Mouse (Mus musculus): Measurements from ENCODE around the gene Gm1123. TPM values are rescaled to one million over a fixed set of nuclear protein-coding genes. Genes with fewer than 3 reads are reported as not detected.

Gene Gm1123
- polyA plus RNA-seq, 1 experiment from 2014 or later = not detected

DNA sequence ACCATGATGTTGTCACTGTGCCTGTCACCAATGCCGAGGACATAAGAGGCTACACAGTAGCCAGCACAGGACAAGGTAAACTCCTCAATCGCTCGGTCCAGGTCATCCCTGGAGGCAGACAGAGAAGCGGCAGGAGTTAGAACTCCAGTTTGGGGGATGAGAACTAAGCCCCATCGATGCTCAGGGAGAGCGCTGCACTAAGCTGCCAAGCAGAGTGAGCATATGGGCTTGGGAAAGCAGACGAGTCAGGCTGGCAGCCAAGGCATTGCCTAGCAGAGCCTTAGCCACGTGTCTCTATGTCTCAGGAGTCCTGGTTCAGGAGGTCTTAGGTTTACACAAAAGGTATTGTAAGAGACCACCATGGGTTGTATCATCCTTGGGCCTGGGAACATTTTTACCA, 9.2 kb upstream of the Gm1123 start:
- H3K4me3 ChIP-seq = no peak overlapping the region
- H3K4me2 ChIP-seq = no peak overlapping the region
- no peak overlapping the region for H3K9ac ChIP-seq
- no peaks in the 10 kb centered on the region for H3K9me3 ChIP-seq
- H3K36me3 ChIP-seq = peaks cover 18% of the 10 kb centered on the region
- 84% methylated on average over 8 of the region's 8 CpGs for WGBS
- peaks cover 11% of the 10 kb centered on the region for H3K4me1 ChIP-seq
- no peak overlapping the region for H3K27ac ChIP-seq (replicated peaks)
- no peaks in the 10 kb centered on the region for H3K27me3 ChIP-seq (replicated peaks)
- no peak for ATAC-seq (ENCODE audit: extremely low read depth, insufficient number of reproducible peaks, low FRiP score, low TSS enrichment)

DNA sequence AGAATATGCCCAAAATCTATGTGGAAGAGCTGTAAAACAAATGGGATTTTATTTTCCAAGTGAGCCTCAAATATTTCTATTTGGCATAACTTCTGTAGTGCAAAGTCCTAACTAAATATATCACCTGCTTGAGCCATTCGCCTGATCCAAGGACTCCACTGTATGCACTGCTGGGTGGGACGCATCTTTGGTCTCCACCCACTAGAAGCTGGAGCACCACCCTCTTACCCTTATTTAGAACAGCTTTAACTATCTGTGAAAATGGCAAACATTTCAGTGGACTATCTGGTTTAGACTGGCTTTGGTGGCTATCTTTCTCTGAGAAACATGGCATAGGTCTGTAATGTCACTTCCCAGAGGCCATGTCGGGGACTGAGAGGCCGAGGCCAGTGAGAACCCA, 7.1 kb upstream of the Gm1123 start:
- 93% methylated on average over 4 of the region's 4 CpGs for WGBS
- Histone ChIP-seq H3K27me3 (replicated peaks) (no peaks in the 10 kb centered on the region), H3K9ac (no peak overlapping the region), H3K4me3 (no peak overlapping the region), H3K4me1 (peaks cover 5% of the 10 kb centered on the region; the same call in 1 of the 2 replicates), H3K9me3 (no peaks in the 10 kb centered on the region), H3K4me2 (no peak overlapping the region), H3K27ac (replicated peaks) (no peak overlapping the region), H3K36me3 (peaks cover 31% of the 10 kb centered on the region)
- ATAC-seq (ENCODE audit: extremely low read depth, insufficient number of reproducible peaks, low FRiP score, low TSS enrichment) = no peak

DNA sequence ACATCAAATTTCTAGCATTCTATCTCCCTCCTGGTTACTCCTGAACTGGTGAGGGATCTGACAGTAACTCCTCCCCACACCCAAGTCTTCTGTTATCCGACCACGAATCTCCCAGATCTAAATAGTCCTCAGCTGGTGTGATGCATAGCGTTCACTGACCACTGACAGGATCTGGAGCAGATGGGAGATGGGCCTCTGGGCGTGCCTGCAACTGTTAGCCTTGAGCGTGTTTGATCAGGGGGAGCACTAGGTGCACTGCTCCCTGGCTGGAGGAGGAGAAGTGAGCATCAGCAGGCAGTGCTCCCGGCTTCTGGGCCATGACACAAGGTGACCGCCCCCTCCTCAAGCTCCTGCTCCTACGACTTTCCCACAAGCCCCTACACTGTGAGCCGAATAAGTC, 6.5 kb upstream of the Gm1123 start:
- no peak for ATAC-seq (ENCODE audit: extremely low read depth, insufficient number of reproducible peaks, low FRiP score, low TSS enrichment)
- peaks cover 35% of the 10 kb centered on the region for H3K36me3 ChIP-seq
- 68% methylated on average over 9 of the region's 9 CpGs for WGBS
- no peak overlapping the region for H3K4me2 ChIP-seq
- H3K9ac ChIP-seq = no peak overlapping the region
- no peaks in the 10 kb centered on the region for H3K9me3 ChIP-seq
- peaks cover 9% of the 10 kb centered on the region; the same call in 1 of the 2 replicates for H3K4me1 ChIP-seq
- no peak overlapping the region for H3K4me3 ChIP-seq
- no peak overlapping the region for H3K27ac ChIP-seq (replicated peaks)
- H3K27me3 ChIP-seq (replicated peaks) = no peaks in the 10 kb centered on the region

DNA sequence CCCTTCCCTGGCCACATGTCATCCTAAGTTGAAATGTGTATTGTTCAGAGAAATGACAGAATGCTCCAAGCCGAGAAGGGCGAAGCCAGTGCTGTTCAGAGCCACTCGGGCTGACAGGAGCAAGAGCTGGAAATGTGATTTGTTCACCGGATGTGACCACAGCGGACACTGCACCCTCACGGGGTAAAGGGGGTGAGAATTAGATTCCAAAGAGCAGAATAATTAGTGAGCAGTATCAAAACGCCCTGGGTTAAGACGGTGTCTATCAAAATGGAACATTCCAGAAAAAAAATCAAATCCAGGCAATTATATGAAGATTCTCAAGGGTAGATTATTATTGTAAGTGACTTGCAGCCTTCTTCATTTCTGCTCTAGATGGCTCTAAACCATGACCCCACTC, 1.4 kb downstream of the Gm1123 start:
- Histone ChIP-seq H3K4me2 (no peak overlapping the region), H3K4me1 (peaks cover 9% of the 10 kb centered on the region; the same call in 1 of the 2 replicates), H3K27ac (replicated peaks) (no peak overlapping the region), H3K4me3 (no peak overlapping the region), H3K27me3 (replicated peaks) (no peaks in the 10 kb centered on the region), H3K9me3 (no peaks in the 10 kb centered on the region), H3K9ac (no peak overlapping the region), H3K36me3 (peaks cover 11% of the 10 kb centered on the region)
- no peak for ATAC-seq (ENCODE audit: extremely low read depth, insufficient number of reproducible peaks, low FRiP score, low TSS enrichment)
- 85% methylated on average over 8 of the region's 8 CpGs for WGBS

DNA sequence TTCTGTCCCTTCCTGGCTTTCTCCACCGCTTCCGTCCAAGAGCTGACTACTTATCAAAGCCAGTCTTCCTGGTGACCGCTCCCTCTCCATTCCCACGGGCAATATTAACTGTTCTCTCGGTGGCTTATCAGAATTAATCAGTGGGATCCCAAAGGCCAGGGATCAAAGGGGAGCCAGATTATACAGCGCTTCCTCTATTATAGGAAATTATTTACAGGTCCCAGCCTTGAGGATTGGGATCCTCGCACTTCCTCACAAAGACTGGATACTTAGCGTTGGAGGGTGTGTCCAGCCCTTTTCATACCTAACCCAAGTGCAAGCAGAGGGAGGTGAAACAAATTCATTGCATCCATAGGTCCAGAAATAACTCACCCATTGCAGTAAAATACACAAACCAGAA, 3.5 kb downstream of the Gm1123 start:
- H3K9me3 ChIP-seq = no peaks in the 10 kb centered on the region
- 59% methylated on average over 8 of the region's 8 CpGs for WGBS
- H3K27ac ChIP-seq (replicated peaks) = no peak overlapping the region
- no peaks in the 10 kb centered on the region for H3K4me1 ChIP-seq
- H3K27me3 ChIP-seq (replicated peaks) = no peaks in the 10 kb centered on the region
- H3K36me3 ChIP-seq = 0 out of 2 replicates have a peak, but pooled peaks cover under 1% of the 10 kb centered on the region
- H3K9ac ChIP-seq = no peak overlapping the region
- no peak for ATAC-seq (ENCODE audit: extremely low read depth, insufficient number of reproducible peaks, low FRiP score, low TSS enrichment)
- no peak overlapping the region for H3K4me3 ChIP-seq
- no peak overlapping the region for H3K4me2 ChIP-seq

DNA sequence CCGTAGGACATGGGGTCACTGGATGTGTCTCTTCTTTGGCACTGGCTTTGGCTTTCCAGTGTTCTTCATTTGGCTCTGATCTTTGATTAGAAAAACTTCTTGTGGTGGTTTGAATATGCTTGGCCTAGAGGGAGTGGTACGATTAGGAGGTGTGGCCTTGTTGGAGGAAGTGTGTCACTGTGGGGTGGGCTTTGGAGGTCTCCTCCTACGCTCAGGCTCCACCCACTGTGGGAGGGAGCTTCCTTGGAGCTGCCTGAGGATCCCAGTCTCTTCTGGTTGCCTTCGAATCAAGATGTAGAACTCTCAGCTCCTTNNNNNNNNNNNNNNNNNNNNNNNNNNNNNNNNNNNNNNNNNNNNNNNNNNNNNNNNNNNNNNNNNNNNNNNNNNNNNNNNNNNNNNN, 13.8 kb downstream of the Gm1123 start:
- no peak overlapping the region for H3K4me2 ChIP-seq
- no peak overlapping the region for H3K4me3 ChIP-seq
- H3K4me1 ChIP-seq = no peaks in the 10 kb centered on the region
- no peaks in the 10 kb centered on the region for H3K9me3 ChIP-seq
- WGBS = 77% methylated on average over 4 of the region's 4 CpGs
- H3K27ac ChIP-seq (replicated peaks) = no peak overlapping the region
- ATAC-seq (ENCODE audit: extremely low read depth, insufficient number of reproducible peaks, low FRiP score, low TSS enrichment) = no peak
- H3K36me3 ChIP-seq = no peaks in the 10 kb centered on the region
- H3K9ac ChIP-seq = no peak overlapping the region
- H3K27me3 ChIP-seq (replicated peaks) = no peaks in the 10 kb centered on the region

DNA sequence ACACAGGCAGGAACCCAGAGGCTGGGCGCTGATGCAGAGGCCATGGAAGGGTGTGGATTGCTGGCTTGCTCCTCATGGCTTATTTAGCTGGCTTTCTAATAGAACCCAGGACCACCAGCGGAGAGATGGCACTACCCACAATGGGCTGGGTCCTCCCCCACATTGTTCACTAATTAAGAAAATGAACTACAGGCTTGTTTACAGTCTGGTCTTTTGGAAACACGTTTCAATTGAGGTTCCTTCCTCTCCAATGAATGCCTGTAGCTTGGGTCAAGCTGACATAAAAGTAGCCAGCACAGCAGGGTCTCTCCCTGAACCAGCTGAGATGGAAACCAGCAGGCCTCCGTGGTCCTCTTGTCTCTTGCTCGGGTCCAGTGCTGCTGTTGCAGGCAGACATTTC, 14.3 kb downstream of the Gm1123 start:
- Histone ChIP-seq H3K9me3 (no peaks in the 10 kb centered on the region), H3K4me1 (no peaks in the 10 kb centered on the region), H3K4me2 (no peak overlapping the region), H3K27ac (replicated peaks) (no peak overlapping the region), H3K36me3 (no peaks in the 10 kb centered on the region), H3K4me3 (no peak overlapping the region), H3K9ac (no peak overlapping the region), H3K27me3 (replicated peaks) (no peaks in the 10 kb centered on the region)
- WGBS = 54% methylated on average over 5 of the region's 5 CpGs
- no peak for ATAC-seq (ENCODE audit: extremely low read depth, insufficient number of reproducible peaks, low FRiP score, low TSS enrichment)

DNA sequence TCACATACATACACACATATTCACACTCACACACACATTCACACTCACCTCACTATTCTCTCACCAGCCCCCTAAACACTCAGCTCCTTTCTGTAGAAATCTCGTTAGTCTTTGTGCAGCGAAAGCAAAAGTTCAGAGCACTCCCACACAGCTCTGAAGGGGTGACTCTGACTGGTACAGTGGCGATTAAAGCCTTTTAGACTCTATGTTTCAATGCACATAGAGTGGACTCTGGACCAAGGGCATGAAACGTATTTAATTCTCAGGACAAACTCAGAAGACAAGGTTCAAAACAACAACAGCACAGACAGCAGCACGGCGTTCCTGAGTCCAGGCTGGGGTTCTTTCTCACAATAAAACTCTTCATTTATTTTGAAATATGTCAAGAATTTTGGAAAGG, 17.8 kb downstream of the Gm1123 start:
- Histone ChIP-seq H3K9ac (no peak overlapping the region), H3K9me3 (no peaks in the 10 kb centered on the region), H3K4me3 (no peak overlapping the region), H3K4me1 (no peaks in the 10 kb centered on the region), H3K27me3 (replicated peaks) (no peaks in the 10 kb centered on the region), H3K27ac (replicated peaks) (no peak overlapping the region), H3K4me2 (no peak overlapping the region), H3K36me3 (no peaks in the 10 kb centered on the region)
- WGBS = 73% methylated on average over 6 of the region's 6 CpGs
- no peak for ATAC-seq (ENCODE audit: extremely low read depth, insufficient number of reproducible peaks, low FRiP score, low TSS enrichment)

DNA sequence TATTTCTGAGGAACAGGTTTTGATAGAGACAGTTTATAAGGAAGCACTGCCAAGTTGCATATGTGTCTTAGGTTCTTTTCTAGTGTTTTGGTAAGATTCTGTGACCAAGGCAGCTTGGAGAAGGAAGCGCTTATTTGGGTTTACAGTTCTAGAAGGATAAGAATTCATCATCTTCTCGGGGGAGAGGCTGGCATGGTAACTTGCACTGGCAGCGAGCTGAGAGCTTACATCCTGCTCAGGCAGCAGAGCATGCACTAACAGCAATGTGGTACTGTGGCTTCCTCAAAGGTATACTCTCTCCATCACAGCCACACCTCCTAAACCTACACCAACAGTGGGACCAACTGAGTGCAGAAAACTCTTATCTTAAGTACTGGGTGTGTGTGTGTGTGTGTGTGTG, 18.8 kb downstream of the Gm1123 start:
- H3K4me1 ChIP-seq = no peaks in the 10 kb centered on the region
- H3K9ac ChIP-seq = no peak overlapping the region
- H3K4me3 ChIP-seq = no peak overlapping the region
- no peak overlapping the region for H3K27ac ChIP-seq (replicated peaks)
- ATAC-seq (ENCODE audit: extremely low read depth, insufficient number of reproducible peaks, low FRiP score, low TSS enrichment) = no peak
- no peaks in the 10 kb centered on the region for H3K9me3 ChIP-seq
- H3K27me3 ChIP-seq (replicated peaks) = no peaks in the 10 kb centered on the region
- WGBS = 66% methylated on average over 3 of the region's 3 CpGs
- H3K4me2 ChIP-seq = no peak overlapping the region
- no peaks in the 10 kb centered on the region for H3K36me3 ChIP-seq

DNA sequence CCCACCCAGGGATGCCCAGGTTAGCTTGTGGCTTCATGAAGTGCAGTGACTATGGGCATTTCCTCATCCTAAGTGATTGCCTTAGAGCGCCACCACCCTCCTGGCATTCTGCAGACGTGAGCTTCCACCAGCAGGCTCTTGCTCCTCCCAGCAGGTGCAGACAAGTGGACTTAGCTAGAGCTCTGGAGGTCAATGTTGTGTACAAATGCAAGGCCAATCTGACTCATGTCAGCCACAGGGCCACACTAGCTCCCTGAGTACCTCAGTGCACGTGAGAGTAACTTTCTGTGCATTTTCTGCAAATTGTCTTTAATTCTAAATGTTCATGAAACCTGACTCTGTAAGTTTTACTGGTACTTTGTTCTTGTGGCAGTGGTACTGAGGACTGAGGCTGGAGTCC, 19.2 kb downstream of the Gm1123 start:
- no peak overlapping the region for H3K9ac ChIP-seq
- no peak for ATAC-seq (ENCODE audit: extremely low read depth, insufficient number of reproducible peaks, low FRiP score, low TSS enrichment)
- no peak overlapping the region for H3K4me2 ChIP-seq
- no peaks in the 10 kb centered on the region for H3K9me3 ChIP-seq
- no peak overlapping the region for H3K4me3 ChIP-seq
- H3K27me3 ChIP-seq (replicated peaks) = no peaks in the 10 kb centered on the region
- no peaks in the 10 kb centered on the region for H3K36me3 ChIP-seq
- WGBS = 57% methylated on average over 3 of the region's 3 CpGs
- no peaks in the 10 kb centered on the region for H3K4me1 ChIP-seq
- no peak overlapping the region for H3K27ac ChIP-seq (replicated peaks)

DNA sequence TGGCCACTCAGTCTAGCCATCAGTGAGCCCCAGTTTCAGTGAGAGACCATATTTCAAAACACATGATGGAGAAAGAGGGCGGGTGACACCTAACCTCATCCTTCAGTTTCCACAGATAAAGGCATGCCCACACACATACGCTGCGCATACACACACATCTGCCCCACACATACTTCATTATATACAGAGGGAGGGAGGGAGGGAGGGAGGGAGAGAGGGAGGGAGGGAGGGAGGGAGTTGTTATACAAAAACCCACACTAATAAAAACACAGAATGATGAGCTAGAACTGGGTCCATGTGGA, 25.7 kb downstream of the Gm1123 start:
- H3K9ac ChIP-seq = no peak overlapping the region
- H3K4me1 ChIP-seq = peaks cover 7% of the 10 kb centered on the region; the same call in 1 of the 2 replicates
- peaks cover 10% of the 10 kb centered on the region for H3K36me3 ChIP-seq
- WGBS = 83% methylated on average over 3 of the region's 3 CpGs
- H3K4me2 ChIP-seq = no peak overlapping the region
- H3K4me3 ChIP-seq = no peak overlapping the region
- no peak for ATAC-seq (ENCODE audit: extremely low read depth, insufficient number of reproducible peaks, low FRiP score, low TSS enrichment)
- H3K27ac ChIP-seq (replicated peaks) = no peak overlapping the region
- 0 out of 2 replicates have a peak, but pooled peaks cover 3% of the 10 kb centered on the region for H3K9me3 ChIP-seq
- H3K27me3 ChIP-seq (replicated peaks) = no peaks in the 10 kb centered on the region

DNA sequence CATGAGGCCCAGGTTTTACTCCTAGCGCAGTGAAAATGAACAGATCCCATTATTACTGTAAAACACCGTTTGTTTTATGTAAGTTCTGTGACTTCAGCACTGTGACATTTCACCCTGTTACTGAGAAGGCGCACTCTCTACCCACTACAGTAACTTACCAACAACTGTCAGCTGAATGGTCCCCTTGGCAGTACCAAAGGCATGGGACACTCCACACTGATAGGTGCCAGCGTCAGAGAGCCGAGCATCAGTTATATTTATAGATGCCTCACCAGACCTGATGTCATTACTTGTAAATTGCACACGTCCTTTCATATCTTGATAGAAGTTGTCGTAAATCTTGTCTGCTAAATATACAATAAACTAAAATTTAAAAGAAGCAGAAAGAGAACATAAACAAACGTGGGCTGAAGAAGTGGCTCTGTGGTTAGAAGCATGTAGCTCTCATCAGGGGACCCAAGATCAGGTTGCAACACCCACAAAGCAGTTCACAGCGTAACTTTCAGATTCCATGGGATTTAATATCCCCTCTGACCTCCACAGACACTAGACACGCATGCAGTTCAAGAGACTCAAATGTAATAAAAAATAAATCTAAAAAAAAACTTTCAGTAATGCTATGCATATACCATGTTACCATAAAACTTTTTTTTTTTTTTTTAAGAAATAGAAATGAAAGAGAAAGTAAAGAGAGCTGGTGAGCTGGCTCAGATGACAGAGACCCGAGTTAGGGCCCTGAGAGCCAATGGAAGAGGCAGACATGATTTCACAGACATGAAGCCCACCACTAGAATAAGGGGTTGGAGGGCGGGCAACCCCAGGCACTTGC, 26.2 kb downstream of the Gm1123 start:
- H3K4me3 ChIP-seq = no peak overlapping the region
- H3K9ac ChIP-seq = no peak overlapping the region
- peaks cover 10% of the 10 kb centered on the region for H3K36me3 ChIP-seq
- H3K4me1 ChIP-seq = peaks cover 7% of the 10 kb centered on the region; the same call in 1 of the 2 replicates
- no peak overlapping the region for H3K27ac ChIP-seq (replicated peaks)
- H3K27me3 ChIP-seq (replicated peaks) = no peaks in the 10 kb centered on the region
- no peak overlapping the region for H3K4me2 ChIP-seq
- 0 out of 2 replicates have a peak, but pooled peaks cover 3% of the 10 kb centered on the region for H3K9me3 ChIP-seq
- WGBS = 73% methylated on average over 12 of the region's 12 CpGs
- ATAC-seq (ENCODE audit: extremely low read depth, insufficient number of reproducible peaks, low FRiP score, low TSS enrichment) = no peak
